Mouse (Mus musculus) adrenal gland, postnatal 36 days (tissue): ENCODE measurements around the gene Smdt1. TPM values are rescaled to one million over a fixed set of nuclear protein-coding genes. Genes with fewer than 3 reads are reported as not detected.
"Not testable (repeated sequence)": the region's sequence is repeated elsewhere in the genome, so short reads cannot be mapped to it uniquely, and the experiment has no call there.

ENCODE experiments used
- DNase-seq, 2 experiments: peaks; one replicate each; pipeline ENCODE4 v3.0.0; 2021; ENCODE audit warnings: mixed read lengths in 1 of 2
- microRNA-seq: library from miRNA; unstranded; fragments of <30 nt; microRNA quantifications from one replicate; pipeline ENCODE4 v1.2.0, GENCODE M21; 2021
- total RNA-seq, 2 experiments: library from RNA; stranded (reverse); gene quantifications; 2 replicates each; pipeline ENCODE4 v1.2.3; 2021

Smdt1 gene
- total RNA-seq, 2 experiments from 2014 or later, result 166 to 186 TPM

DNA sequence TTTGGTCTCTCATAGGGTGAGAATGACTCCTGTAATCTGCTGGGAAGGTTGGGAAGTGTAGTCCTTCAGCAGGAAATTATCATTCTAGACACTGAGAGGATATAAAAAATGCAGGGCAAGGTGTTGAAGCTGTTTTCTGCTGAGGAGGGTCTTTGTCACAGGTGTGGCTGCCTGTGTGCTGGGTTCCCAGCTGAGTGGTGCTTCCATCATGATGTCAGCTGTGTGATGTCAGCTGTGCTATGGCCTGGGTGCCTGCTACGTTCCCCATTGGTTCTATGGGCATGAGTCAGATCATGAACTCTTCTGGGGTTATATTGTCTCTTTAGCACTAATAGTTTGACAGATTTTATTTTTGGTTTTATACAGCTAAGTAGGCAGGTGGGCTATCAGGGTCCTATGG is 30.1 kb downstream of the Smdt1 start:
- DNase-seq, result no peak

DNA sequence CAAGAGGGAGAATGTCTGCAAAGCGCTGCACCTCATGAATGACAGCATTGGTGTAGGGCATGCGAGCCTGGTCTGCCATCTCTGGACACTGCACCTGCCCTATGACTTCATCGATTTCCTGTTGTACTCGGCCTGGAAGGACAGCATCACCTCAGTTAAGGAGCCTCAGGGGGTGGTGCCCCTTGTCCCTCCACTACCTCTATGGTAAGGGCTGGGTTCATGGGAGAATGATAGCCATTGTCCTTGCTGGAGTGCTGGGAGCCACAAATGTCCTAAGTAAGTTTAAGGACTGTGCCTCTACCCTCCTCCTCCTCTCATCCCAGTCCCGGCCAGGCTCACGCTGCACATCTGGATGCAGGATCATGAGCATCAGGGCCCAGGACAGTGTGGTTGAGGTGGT is 33.7 kb downstream of the Smdt1 start:
- DNase-seq, result no peak

DNA sequence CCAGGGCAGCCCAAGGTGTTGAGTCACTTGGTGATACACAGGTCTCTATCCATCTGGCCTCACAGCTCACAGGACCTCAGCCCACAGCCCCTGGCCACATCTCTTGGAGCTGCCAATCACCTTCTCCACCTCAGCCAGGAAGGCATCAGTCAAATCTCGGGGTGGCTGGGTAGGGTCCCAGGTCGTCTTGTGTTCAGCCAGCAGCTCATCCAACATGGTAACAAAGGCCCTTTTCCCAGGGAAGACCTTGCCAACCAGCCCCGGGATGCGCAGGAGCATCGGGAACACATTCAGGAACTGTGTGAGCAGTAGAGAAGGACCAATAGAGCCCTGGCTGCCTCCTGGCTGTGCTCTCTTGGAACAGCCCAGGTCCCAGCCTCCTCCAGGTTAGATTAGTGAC is 34.2 kb downstream of the Smdt1 start:
- DNase-seq, result no peak

DNA sequence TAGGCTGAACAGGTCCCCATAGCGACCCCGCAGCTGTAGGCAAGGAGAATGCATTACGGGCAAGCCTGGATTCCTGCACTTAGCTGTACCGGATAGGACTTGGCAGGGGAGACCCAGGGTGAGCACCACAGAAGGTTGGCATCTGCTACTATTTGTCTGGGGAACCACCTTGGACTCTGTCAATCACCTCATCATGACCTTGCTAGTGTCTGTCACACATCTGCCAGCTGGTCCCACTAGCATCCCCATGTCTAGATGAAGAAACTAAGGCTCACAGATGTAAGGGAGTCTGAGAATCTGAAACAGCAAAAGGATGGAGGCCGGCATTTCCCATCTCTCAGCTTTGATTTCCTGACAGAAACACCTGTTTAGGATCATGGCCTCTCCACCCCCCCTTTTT is 35.7 kb downstream of the Smdt1 start:
- no peak for DNase-seq

DNA sequence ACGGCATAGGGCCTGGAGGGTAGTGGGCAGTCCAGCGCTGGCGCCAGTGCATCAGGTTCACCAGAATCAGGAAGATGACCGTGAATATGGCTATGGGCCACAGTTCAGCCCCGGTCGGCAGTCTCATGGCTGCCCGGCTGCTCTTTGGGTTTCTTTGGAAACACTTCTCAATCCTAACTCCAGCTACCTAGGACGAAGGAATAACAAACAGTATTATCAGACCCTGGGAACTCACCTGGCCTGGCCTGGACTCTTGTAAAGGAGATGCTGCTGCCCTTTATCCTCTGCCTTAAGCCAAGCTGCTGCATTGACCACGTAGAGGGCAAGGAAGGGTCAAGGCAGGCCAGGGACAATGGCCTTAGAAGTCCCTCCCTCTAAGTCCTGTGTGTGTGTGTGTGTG is 37.1 kb downstream of the Smdt1 start:
- no peak for DNase-seq

DNA sequence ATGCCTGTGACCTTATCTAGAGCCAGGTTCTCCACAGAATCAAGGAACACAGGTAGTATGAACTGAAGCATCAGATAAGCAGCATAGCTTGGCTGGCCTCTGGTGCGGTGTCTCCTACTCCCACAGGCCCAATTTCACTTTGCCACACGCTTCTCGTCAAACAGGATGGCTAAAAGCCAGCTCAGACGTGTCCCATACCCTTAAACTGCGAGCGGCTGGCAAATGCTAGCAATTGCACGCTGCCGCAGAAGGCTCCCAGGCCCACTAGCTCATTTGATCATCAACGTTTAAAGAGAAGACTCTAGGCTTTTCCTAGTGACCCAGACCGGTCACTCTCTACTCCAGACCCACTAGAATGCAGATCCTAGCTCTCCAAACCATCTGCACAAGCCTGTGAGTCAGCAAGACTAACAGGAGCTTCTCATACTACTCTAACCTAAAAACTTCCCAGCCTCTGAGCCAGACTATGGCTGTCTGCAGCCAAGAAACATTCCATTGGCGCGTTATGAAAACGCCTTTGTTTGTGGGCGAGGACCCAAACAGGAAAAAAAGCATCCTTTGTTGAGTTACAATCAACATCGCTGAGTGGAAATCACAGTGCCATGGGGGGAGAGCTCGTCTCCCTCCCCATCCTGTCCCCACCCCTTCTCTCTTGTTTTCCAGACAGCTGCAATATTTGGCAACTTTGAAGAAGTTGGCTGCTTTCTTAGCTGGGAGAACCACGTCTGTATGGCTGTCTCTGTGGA is 37.8 kb downstream of the Smdt1 start:
- peak in 1 of 2 experiments; percentile 57 for DNase-seq

DNA sequence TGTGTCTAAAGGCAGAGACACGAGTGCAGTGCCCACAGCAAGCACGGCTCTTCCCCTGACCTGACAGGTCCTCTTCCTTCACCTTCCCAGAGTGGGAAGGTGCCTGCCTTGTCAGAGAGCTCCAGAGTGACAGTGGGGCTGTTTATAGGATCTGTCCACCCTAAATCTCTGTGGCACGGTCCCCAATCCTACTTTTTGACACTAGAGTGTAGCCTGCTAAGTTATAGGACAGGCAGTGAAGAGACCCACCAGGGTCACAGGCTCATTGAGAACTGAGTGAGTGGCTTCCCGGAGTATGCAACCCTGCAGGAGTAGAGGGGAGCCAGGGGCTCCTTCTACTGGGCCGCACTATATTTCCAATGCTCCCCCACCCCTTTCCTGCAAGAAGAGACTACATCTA is 38.9 kb downstream of the Smdt1 start:
- DNase-seq, result no peak

GRCm38 (mm10) chr15:82378261-82379180 is 39.8 kb downstream of the Smdt1 start:
- DNase-seq, result no peak

- DNase-seq, result no peak
Measured at GRCm38 (mm10) chr15:82379511-82379870, 40.7 kb downstream of the Smdt1 start.

GRCm38 (mm10) chr15:82379871-82380713 is 41.3 kb downstream of the Smdt1 start, which contains the start of gene Cyp2d22:
Gene Cyp2d22, minus strand, starts transcription at chr15:82380260.
- peak; percentile 67 to 81 for DNase-seq

DNA sequence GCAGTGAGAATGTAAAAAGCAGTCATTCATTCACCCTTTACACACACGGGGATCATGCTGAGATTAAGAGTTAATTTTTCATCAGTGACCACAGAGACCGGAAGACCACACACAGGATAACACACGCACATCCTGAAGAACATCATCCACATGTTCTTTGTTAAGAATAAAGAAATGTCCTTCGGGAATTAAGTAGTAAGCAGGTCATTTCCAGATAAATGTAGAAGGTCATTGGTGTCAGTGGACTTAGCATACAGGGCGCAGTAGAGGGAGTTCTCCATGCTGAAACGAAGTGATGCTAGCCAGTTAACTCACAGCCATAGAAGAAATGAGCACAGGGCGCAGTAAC is 41.9 kb downstream of the Smdt1 start:
- no peak for DNase-seq

DNA sequence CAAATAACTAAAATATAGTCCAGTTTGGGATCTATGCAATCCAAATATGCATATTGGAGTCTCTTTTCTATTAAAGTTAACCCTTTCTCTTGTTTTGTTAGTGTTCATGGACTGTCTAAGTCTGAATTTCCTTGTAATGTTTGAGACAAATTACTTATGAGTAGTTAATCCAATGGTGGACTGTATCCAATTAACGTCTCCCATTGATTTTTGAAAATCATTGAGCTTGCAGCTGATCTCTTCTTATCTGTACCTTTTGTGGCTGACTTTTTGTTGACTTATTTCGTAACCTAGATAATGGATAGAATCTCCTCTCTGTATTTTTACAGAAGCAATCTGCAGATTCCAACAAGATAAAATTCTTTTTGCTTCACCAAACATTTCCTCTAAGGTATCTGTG is 43.7 kb downstream of the Smdt1 start:
- no peak for DNase-seq

GRCm38 (mm10) chr15:82385729-82386128 is 47.0 kb downstream of the Smdt1 start:
- DNase-seq, result no peak

DNA sequence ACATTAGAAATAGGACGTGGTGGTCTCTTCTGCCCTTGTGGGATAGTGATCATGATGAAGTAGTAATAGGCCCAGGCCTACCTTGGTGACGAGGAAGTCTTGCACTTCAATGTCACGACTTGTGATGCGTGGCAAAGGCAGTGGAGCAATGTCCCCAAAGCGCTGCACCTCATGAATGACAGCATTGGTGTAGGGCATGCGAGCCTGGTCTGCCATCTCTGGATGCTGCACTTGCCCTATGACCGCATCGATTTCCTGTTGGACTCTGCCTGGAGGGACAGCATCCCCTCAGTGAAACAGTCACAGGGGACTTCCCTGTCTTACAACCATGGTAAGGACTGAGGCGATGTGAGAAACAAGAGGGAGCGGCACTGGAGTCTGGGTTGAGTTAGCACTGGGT is 51.2 kb downstream of the Smdt1 start:
- not testable (repeated sequence) for DNase-seq

- not testable (repeated sequence) for DNase-seq
Measured at GRCm38 (mm10) chr15:82393922-82394321, 55.2 kb downstream of the Smdt1 start, which contains the start of gene Cyp2d11. Gene Cyp2d11, minus strand, starts transcription at chr15:82394022.

- not testable (repeated sequence) for DNase-seq
Measured at GRCm38 (mm10) chr15:82395955-82396354, 57.2 kb downstream of the Smdt1 start.

Small RNAs within 50 kb of the gene (microRNA-seq; reads per million reads assigned to microRNA genes)
- gene Mir7684, result not detected

Other genes starting within 250 kb of the Smdt1 start
- gene Ccdc134, start 211.0 kb upstream of the Smdt1 start, total RNA-seq, result 10 to 100 TPM in 1 of 2 experiments, 1 to 10 TPM in 1; 6.7 to 11.3 TPM
- 100 to 1,000 TPM in 1 of 2 experiments, 10 to 100 TPM in 1; 80.3 to 113 TPM for gene Srebf2, start 191.8 kb upstream of the Smdt1 start, total RNA-seq
- gene Shisa8, start 126.1 kb upstream of the Smdt1 start, total RNA-seq, result under 1 TPM; 0.46 to 0.73 TPM
- under 1 TPM in 1 of 2 experiments, not detected in 1; 0.20 TPM for gene Tnfrsf13c, start 114.6 kb upstream of the Smdt1 start, total RNA-seq
- gene Cenpm, start 94.2 kb upstream of the Smdt1 start, total RNA-seq, result 1 to 10 TPM; 2.9 to 4.3 TPM
- gene 1500009C09Rik, start 86.6 kb upstream of the Smdt1 start, total RNA-seq, result 1 to 10 TPM in 1 of 2 experiments, under 1 TPM in 1; 0.23 to 1.2 TPM
- gene Sept3, start 64.1 kb upstream of the Smdt1 start, total RNA-seq, result 1 to 10 TPM; 2.6 to 4.3 TPM
- gene Wbp2nl, start 40.0 kb upstream of the Smdt1 start, total RNA-seq, result not detected
- gene Naga, start within 50 bp of the Smdt1 start, total RNA-seq, result 10 to 100 TPM; 59.1 to 68.1 TPM
- gene Pheta2, start within 50 bp of the Smdt1 start, total RNA-seq, result 1 to 10 TPM in 1 of 2 experiments, under 1 TPM in 1; 0.59 to 1.1 TPM
- 100 to 1,000 TPM; 439 to 578 TPM for gene Ndufa6, start 15.4 kb downstream of the Smdt1 start, total RNA-seq
- gene Cyp2d22, start 41.3 kb downstream of the Smdt1 start, total RNA-seq, result 10 to 100 TPM; 34.1 to 36.4 TPM
- not detected for gene Cyp2d11, start 55.1 kb downstream of the Smdt1 start, total RNA-seq
- under 1 TPM in 1 of 2 experiments, not detected in 1; 0.83 TPM for gene Cyp2d10, start 68.2 kb downstream of the Smdt1 start, total RNA-seq
- 1 to 10 TPM in 1 of 2 experiments, not detected in 1; 1.9 TPM for gene Cyp2d9, start 94.5 kb downstream of the Smdt1 start, total RNA-seq
- not detected for gene Cyp2d12, start 216.1 kb downstream of the Smdt1 start, total RNA-seq